Comparison of ENCODE assay signal across 8 mouse cellular contexts in genomic region chr9:72699702-72700101, GRCm38 (mm10). TPM values are rescaled to one million over a fixed set of nuclear protein-coding genes. Genes with fewer than 3 reads are reported as not detected.
DNase-seq lines count a peak whose midpoint lies in the region; ATAC-seq and TF ChIP-seq lines count a peak whose summit lies in the region.
"Had no signal": no experiment of that assay in that cellular context is flagged by ENCODE, and none has a peak within 500 bp of the region (broad histone marks: within the 10 kb centered on the region; RNA-seq: fewer than 3 reads in every experiment).

No protein-coding gene starts in this region.

- H3K4me2 ChIP-seq in midbrain, embryonic 14.5 days (ENCODE audit: low read length) = no peak overlapping the region
- no peak overlapping the region for H3K4me2 ChIP-seq in midbrain, embryonic 11.5 days
- no peak overlapping the region for H3K4me2 ChIP-seq in heart, postnatal 0 days (ENCODE audit: low read depth, low read length)
- H3K4me2 ChIP-seq: lung, embryonic 14.5 days had no signal

- no peak overlapping the region for H3K9ac ChIP-seq in midbrain, embryonic 14.5 days (replicated peaks; ENCODE audit: low read length)
- no peak overlapping the region for H3K9ac ChIP-seq in midbrain, embryonic 11.5 days (ENCODE audit: low read length)
- H3K9ac ChIP-seq in heart, postnatal 0 days (replicated peaks; ENCODE audit: low read depth, low read length) = no peak overlapping the region
- H3K9ac ChIP-seq: lung, embryonic 14.5 days had no signal

- H3K4me1 ChIP-seq in midbrain, embryonic 14.5 days (ENCODE audit: control insufficient read depth, insufficient read depth, low read length) = peaks cover 13% of the 10 kb centered on the region; the same call in 1 of the 2 replicates
- H3K4me1 ChIP-seq in midbrain, embryonic 11.5 days (ENCODE audit: control insufficient read depth, insufficient read depth, low read length) = no peaks in the 10 kb centered on the region
- H3K4me1 ChIP-seq in heart, postnatal 0 days (ENCODE audit: control insufficient read depth, insufficient read depth) = peaks cover 60% of the 10 kb centered on the region

- H3K4me3 ChIP-seq in midbrain, embryonic 14.5 days (replicated peaks; ENCODE audit: low read depth, low read length) = no peak overlapping the region
- no peak overlapping the region for H3K4me3 ChIP-seq in midbrain, embryonic 11.5 days (ENCODE audit: low read depth, low read length)
- no peak overlapping the region for H3K4me3 ChIP-seq in heart, postnatal 0 days (ENCODE audit: low read depth, low read length)

- 0 out of 2 replicates have a peak overlapping the region, but pooled peaks have one; percentile 21 for H3K27ac ChIP-seq in midbrain, embryonic 14.5 days (replicated peaks; ENCODE audit: low read depth, low read length)
- no peak overlapping the region for H3K27ac ChIP-seq in midbrain, embryonic 11.5 days (ENCODE audit: low read depth, low read length)
- peak overlapping the region; percentile 55 for H3K27ac ChIP-seq in heart, postnatal 0 days (ENCODE audit: low read depth)

- no peak for ATAC-seq in midbrain, embryonic 14.5 days (ENCODE audit: low FRiP score, low TSS enrichment)
- ATAC-seq in midbrain, embryonic 11.5 days (ENCODE audit: low FRiP score) = no peak
- ATAC-seq in common myeloid progenitor, adult 5-6 weeks (replicated peaks; ENCODE audit: low read depth, poor library complexity, severe bottlenecking) = peak; percentile 78
- ATAC-seq in heart, postnatal 0 days (ENCODE audit: insufficient read depth, low read depth) = peak; percentile 50; the same call in 1 of the 2 replicates

- no peaks in the 10 kb centered on the region for H3K9me3 ChIP-seq in midbrain, embryonic 14.5 days (ENCODE audit: control insufficient read depth, low read length)
- no peaks in the 10 kb centered on the region for H3K9me3 ChIP-seq in midbrain, embryonic 11.5 days (ENCODE audit: control insufficient read depth, low read length)
- no peaks in the 10 kb centered on the region for H3K9me3 ChIP-seq in heart, postnatal 0 days (replicated peaks; ENCODE audit: control insufficient read depth, low read length)

- H3K27me3 ChIP-seq in midbrain, embryonic 14.5 days (ENCODE audit: control insufficient read depth, insufficient read depth, low read length) = no peaks in the 10 kb centered on the region
- no peaks in the 10 kb centered on the region for H3K27me3 ChIP-seq in midbrain, embryonic 11.5 days (ENCODE audit: control insufficient read depth, insufficient read depth, low read length)
- no peaks in the 10 kb centered on the region for H3K27me3 ChIP-seq in heart, postnatal 0 days (ENCODE audit: control insufficient read depth, insufficient read depth, low read length)

- WGBS in midbrain, embryonic 14.5 days = 75% methylated on average over 3 of the region's 3 CpGs
- 82% methylated on average over 3 of the region's 3 CpGs for WGBS in midbrain, embryonic 11.5 days
- WGBS in heart, postnatal 0 days = 12% methylated on average over 3 of the region's 3 CpGs

- no peak for DNase-seq in midbrain, embryonic 14.5 days
- no peak for DNase-seq in midbrain, embryonic 11.5 days (ENCODE audit: low spot score, missing footprints)
- peak; percentile 46 for DNase-seq in heart, postnatal 0 days (ENCODE audit: low spot score)
- peak; percentile 87 for DNase-seq in skeletal muscle tissue, adult 2 months (ENCODE audit: low read depth, low spot score)
- no peak for DNase-seq in testis, postnatal 14 days (ENCODE audit: low spot score)
- DNase-seq in embryo, embryonic 9.5 days (ENCODE audit: extremely low spot score) = no peak
- DNase-seq: lung, embryonic 14.5 days had no signal

- no peak for TF ChIP-seq EP300 in heart, postnatal 0 days (IDR thresholded peaks at IDR 0.05; ENCODE audit: low read depth)

- no peak for TF ChIP-seq CTCF in heart, postnatal 0 days (IDR thresholded peaks at IDR 0.05; ENCODE audit: low read depth)

- H3K36me3 ChIP-seq in midbrain, embryonic 14.5 days (ENCODE audit: control insufficient read depth, insufficient read depth, low read length) = peaks cover 70% of the 10 kb centered on the region
- H3K36me3 ChIP-seq in midbrain, embryonic 11.5 days (ENCODE audit: control insufficient read depth, insufficient read depth, low read length) = peaks cover 35% of the 10 kb centered on the region
- H3K36me3 ChIP-seq in heart, postnatal 0 days (replicated peaks; ENCODE audit: control insufficient read depth, insufficient read depth, low read length) = peaks cover 43% of the 10 kb centered on the region

RNA-seq across cellular contexts. Expression of gene Nedd4, which starts 37.6 kb away (rescaled TPM):
- 351 and 564 TPM in 2 replicates for polyA plus RNA-seq in midbrain, embryonic 14.5 days (2014; fragmentation: Nextera tagmentation; extraction: Ambion mirVana)
- 812 and 869 TPM in 2 replicates for polyA plus RNA-seq in midbrain, embryonic 11.5 days (2014; fragmentation: Nextera tagmentation; extraction: Ambion mirVana)
- 328 and 339 TPM in 2 replicates for total RNA-seq in common myeloid progenitor, adult 5-6 weeks (2017)
- total RNA-seq in heart, postnatal 0 days (2014; rRNA removed; ENCODE audit: low replicate concordance) = 444 and 493 TPM in 2 replicates
- polyA plus RNA-seq in heart, postnatal 0 days (2015; fragmentation: Nextera tagmentation; extraction: Ambion mirVana) = 294 and 303 TPM in 2 replicates

Comparison
In these comparisons a context has a peak if more than half of its experiments do, and no peak if none do; other contexts are left out.
1. ATAC-seq: peak in common myeloid progenitor, adult 5-6 weeks (single experiment) and heart, postnatal 0 days (single experiment); none in midbrain, embryonic 14.5 days (single experiment) and midbrain, embryonic 11.5 days (single experiment).
2. DNase-seq: peak in heart, postnatal 0 days (single experiment) and skeletal muscle tissue, adult 2 months (single experiment); none in midbrain, embryonic 14.5 days (single experiment), midbrain, embryonic 11.5 days (single experiment), testis, postnatal 14 days (single experiment) and embryo, embryonic 9.5 days (single experiment).